Mouse (Mus musculus): Measurements from ENCODE around the gene C1qtnf3.

Gene C1qtnf3

GRCm38 (mm10) chr15:10951951-10952759 is at the start of gene C1qtnf3:
C1qtnf3 (plus strand) TSS chr15:10952332.
- DNase-seq (ENCODE audit: low read depth, low spot score), result peak; percentile 45

- DNase-seq (ENCODE audit: low read depth, low spot score), result no peak
Measured at GRCm38 (mm10) chr15:10902360-10902759, 49.8 kb upstream of the C1qtnf3 start.

GRCm38 (mm10) chr15:10916611-10917311 is 35.4 kb upstream of the C1qtnf3 start:
- no peak for DNase-seq (ENCODE audit: low read depth, low spot score)

- no peak for DNase-seq (ENCODE audit: low read depth, low spot score)
Measured at GRCm38 (mm10) chr15:10917312-10917660, 34.8 kb upstream of the C1qtnf3 start.

GRCm38 (mm10) chr15:10920212-10920611 is 31.9 kb upstream of the C1qtnf3 start:
- DNase-seq (ENCODE audit: low read depth, low spot score), result no peak

- no peak for DNase-seq (ENCODE audit: low read depth, low spot score)
Measured at GRCm38 (mm10) chr15:10921064-10921463, 31.1 kb upstream of the C1qtnf3 start.

GRCm38 (mm10) chr15:10922061-10922460 is 30.1 kb upstream of the C1qtnf3 start:
- DNase-seq (ENCODE audit: low read depth, low spot score), result no peak

- no peak for DNase-seq (ENCODE audit: low read depth, low spot score)
Measured at GRCm38 (mm10) chr15:10922570-10922969, 29.6 kb upstream of the C1qtnf3 start.

- no peak for DNase-seq (ENCODE audit: low read depth, low spot score)
Measured at GRCm38 (mm10) chr15:10923076-10923995, 28.8 kb upstream of the C1qtnf3 start.

GRCm38 (mm10) chr15:10927325-10927724 is 24.8 kb upstream of the C1qtnf3 start:
- no peak for DNase-seq (ENCODE audit: low read depth, low spot score)

GRCm38 (mm10) chr15:10928633-10929270 is 23.4 kb upstream of the C1qtnf3 start:
- no peak for DNase-seq (ENCODE audit: low read depth, low spot score)

- DNase-seq (ENCODE audit: low read depth, low spot score), result no peak
Measured at GRCm38 (mm10) chr15:10933930-10934329, 18.2 kb upstream of the C1qtnf3 start.

GRCm38 (mm10) chr15:10940148-10941108 is 11.7 kb upstream of the C1qtnf3 start:
- peak; percentile 16 for DNase-seq (ENCODE audit: low read depth, low spot score)

- DNase-seq (ENCODE audit: low read depth, low spot score), result no peak
Measured at GRCm38 (mm10) chr15:10941901-10942300, 10.2 kb upstream of the C1qtnf3 start.

GRCm38 (mm10) chr15:10947852-10948251 is 4.3 kb upstream of the C1qtnf3 start:
- DNase-seq (ENCODE audit: low read depth, low spot score), result no peak

- DNase-seq (ENCODE audit: low read depth, low spot score), result no peak
Measured at GRCm38 (mm10) chr15:10952760-10953305, 701 bp downstream of the C1qtnf3 start.

GRCm38 (mm10) chr15:10953465-10953864 is 1.3 kb downstream of the C1qtnf3 start:
- no peak for DNase-seq (ENCODE audit: low read depth, low spot score)

GRCm38 (mm10) chr15:10954381-10955016 is 2.4 kb downstream of the C1qtnf3 start:
- DNase-seq (ENCODE audit: low read depth, low spot score), result no peak

GRCm38 (mm10) chr15:10955156-10955555 is 3.0 kb downstream of the C1qtnf3 start:
- DNase-seq (ENCODE audit: low read depth, low spot score), result no peak
